Mouse (Mus musculus) MEL-GATA-1-ER (cell line): ENCODE results near the gene Srxn1.
"Not testable (repeated sequence)": the region's sequence is repeated elsewhere in the genome, so short reads cannot be mapped to it uniquely, and the experiment has no call there.

Experiments used
- DNase-seq: peaks from one replicate; pipeline ENCODE4 v3.0.0-alpha.2; 2012; ENCODE audit warnings: low read depth; ENCODE audit errors: extremely low read depth

The Srxn1 gene

DNA sequence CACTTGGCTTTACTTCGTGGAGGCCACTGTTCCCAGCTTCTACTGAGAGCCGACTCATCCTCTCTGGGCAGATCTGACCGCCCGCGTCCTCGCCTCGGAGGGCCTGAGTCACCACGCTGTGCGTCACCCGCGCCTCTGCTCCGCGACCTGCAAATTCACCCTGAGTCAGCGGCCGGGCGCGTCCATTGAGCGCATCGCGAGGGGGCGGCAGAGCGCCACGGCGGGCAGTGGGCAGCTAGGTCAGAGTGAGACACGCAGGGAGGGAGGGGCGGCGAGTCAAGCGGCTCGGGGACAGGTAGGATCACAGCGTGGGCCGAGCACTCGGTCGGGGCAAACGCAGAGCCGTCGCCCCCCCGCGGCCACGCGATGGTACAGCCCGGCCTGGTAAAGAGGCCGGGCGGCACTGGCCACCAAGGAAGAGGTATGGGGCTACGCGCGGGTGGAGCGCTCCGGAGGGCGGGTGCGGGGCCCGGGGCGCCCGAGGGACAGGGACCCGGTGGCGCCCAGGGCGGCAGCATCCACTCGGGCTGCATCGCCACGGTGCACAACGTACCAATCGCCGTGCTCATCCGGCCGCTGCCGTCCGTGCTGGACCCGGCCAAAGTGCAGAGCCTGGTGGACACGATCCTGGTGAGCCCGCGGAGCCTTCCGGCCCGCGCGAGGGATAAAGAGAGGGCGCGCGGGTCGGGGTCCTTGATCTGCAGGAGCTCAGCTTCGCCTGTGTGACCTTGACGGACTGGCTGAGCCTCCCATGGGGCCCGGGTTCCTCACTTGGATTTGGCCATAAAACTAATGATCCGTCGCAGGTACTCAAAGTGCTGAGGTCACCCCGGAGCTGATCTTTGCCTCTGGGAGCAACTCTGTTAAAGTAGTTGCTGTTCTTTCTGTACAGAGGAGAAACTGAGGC is at the start of gene Srxn1:
TSS of gene Srxn1 (plus strand) at position 199 of the 907 bp plus-strand sequence.
- DNase-seq = peak; percentile 60

DNA sequence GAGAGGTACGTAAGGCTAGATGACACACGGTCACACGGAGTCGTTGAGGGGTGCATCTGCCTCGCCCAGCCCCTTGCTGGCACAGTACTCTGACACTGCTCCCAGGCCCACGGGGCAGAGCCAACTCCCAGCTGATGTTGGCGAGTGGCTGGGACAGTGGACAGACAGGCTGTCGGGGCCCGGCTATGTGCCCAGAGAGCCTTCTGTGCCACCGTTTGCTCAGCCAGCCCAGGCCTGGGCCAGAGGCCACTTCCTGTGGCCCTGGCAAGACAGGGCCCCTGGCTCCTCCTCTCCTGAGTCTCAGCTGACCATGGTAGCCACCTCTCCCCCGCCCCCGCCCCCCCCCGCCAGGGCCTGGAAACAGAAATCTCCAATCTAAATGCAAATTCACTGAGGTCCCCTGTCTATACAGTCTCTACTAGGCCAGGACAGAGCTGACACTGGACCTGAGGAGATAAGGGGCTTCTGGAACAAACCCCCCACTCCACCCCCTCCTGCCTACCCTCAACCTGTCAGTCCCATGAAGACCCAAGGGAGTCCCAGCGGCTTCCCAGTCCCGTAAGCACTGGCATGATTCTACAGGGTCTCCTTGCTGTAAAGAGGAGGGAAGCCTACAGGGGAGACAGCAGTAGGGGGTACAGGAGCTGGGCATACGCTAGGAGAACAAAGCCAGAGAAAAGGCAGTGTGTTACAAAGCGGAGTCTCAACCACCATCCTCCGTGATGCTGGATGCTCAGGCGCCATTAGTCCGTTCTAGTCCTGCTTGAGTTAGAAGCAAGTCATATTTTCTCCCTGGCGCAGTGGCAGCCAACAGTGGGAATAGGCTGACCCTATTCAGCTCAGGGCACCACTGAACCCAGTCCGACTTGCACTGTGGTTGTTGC is 48.7 kb upstream of the Srxn1 start:
- no peak for DNase-seq

DNA sequence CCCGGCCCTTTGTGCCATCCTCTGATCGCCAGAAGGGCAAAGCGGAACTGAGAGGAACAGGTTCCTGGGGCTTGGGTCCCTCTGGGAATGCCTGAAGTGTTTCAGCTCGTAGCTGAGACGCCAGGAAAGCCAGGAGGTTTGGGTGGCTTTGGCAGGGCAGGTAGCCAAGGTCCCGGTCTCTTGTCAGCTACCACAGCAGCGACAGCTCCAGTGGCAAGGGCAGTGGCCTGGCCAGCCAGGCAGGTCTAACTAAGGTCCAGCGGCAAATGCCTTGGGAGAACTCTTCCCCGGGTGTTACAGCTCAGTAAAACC is 48.1 kb upstream of the Srxn1 start:
- DNase-seq = no peak

DNA sequence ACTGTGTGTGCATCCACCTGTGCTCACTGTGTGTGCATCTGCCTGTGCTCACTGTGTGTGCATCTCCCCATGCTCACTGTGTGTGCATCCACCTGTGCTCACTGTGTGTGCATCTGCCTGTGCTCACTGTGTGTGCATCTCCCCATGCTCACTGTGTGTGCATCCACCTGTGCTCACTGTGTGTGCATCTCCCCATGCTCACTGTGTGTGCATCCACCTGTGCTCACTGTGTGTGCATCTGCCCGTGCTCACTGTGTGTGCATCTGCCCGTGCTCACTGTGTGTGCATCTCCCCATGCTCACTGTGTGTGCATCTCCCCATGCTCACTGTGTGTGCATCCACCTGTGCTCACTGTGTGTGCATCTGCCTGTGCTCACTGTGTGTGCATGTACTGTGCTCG is 42.5 kb upstream of the Srxn1 start:
- DNase-seq = not testable (repeated sequence)

DNA sequence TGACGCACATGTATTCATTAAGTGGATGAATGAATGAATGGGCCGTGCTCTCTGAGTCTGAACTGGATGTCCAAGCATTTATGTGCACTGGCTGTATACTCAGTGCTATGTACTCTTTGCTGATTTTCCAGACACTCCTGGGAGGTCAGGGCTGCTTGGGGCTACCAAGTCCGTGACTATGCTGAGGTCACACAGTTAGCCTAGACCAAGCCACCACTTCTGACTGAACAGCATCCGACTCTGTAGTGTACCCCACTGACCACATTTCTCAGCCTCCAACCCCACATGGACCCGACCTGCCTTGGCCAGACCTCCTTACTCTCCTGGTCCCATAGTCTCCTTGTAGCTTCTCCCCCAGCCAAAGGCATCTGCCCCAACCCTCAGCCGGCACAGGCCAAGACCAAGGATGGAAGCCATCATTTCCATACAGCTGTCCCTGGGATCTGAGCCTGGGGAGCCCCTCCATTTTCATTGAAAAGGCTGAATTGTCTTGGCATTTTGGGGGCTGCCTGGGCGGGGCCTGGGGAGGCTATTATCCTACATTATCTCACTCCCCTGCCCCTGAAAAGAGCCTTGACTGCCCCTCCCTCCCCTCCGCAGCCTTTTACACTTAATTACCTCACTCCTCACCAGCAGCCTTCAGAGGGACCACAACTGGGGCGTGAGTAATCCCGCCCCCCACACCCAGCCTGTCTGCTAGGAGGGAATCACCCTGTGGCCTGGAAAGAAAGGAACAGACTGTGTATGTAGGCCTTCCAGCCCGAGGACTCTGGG is 36.5 kb upstream of the Srxn1 start:
- no peak for DNase-seq

DNA sequence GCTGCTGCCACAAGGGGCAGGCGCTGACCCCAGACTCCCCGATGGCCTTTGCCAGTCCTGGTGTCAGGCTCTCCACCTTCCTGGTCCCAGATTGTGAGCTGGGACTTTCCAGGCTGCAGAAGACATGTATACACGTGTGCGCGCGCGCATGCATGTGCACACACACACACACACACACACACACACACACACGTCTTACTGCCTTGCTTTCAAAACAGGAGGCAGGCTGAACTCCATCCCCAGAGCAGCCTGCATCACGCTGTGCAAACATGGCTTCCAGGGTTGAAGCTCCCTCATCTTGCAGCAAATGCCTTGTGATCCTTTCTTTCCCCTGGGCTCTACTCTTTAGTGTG is 35.9 kb upstream of the Srxn1 start:
- DNase-seq = no peak

DNA sequence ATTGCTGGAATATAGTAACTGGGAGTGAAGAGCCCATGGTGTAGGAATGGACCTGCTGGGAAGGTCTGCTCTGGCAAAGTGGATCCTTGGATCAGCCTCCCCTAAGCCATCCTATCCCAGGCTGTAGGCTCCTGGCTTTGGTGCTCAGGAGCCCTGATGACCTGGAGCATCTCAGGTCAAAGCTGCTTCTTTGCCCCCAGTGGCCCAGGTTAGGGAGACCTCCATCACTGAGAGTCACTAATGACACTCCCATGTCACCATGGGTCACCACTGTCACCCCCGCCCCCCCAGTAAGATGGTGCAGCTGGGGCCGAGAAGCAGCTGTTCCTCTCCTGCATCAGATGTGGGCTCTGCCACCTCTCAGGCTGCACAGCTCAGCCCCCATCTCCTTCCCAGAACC is 35.4 kb upstream of the Srxn1 start:
- no peak for DNase-seq

DNA sequence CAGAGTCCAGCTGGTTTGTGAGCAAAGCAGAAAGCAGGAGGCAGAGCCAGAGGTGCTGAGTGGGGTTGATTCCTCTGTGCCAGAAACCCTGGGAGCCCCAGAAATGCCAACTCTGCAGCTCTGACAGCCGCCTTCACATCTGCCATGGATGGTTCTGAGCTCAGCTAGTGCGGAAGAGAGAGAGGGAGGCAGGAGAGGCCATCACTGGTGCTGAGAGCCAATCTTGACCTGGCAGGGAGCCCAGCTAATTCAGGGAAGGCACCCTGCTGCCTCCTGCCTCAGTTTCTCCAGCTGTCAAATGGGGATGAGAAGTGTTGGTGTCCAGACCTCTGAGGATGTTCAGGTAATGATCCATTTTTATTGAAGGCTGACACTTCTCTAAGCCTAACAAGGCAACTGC is 30.8 kb upstream of the Srxn1 start:
- DNase-seq = no peak

DNA sequence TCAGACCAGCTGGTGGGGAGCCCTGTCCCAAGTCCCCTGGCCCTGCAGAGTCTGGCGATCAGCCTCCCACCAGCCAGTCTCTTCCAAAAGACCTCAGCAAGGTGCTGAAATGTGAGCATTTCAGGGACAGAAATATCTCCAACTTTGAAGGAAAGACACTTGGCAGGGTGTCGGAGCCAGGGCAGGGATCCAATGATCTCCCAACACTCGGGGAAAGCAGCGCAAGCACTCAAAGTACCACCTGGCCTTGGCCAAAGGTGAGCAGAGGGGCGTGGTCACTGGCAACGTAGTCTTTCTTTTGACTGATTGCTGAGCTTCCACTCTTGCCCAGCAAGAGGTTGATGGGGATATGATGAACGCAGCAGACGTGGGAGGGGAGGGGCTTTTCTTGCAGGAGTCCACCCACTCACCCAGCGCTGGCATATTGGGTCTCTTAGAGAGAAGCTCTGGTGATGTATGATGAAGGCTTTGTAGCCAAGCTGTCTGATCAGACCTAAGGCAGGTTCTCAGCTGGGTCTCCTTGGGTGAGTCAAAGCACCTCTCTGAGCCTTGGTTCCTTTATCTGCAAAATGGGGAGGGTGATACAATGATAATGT is 29.9 kb upstream of the Srxn1 start:
- DNase-seq = no peak

DNA sequence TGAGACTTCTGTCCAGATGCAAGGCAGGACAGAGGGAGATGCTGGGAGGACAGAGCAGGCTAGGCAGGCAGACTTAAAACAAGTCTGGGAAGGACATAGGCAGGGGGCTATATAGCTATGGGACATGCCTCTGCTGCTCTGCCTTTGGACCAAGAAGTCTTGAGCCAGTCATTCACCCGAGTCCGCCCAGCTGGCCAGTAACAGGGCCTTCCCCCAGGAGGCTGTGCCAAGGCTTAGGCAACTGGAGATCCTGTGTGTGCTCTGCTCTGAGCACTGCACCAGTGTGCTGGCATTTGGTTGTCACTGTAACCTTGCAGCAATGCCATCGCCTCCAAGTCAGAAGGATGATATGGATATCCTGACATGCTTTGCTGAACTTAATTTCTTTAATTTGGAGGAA is 28.0 kb upstream of the Srxn1 start:
- DNase-seq = no peak

DNA sequence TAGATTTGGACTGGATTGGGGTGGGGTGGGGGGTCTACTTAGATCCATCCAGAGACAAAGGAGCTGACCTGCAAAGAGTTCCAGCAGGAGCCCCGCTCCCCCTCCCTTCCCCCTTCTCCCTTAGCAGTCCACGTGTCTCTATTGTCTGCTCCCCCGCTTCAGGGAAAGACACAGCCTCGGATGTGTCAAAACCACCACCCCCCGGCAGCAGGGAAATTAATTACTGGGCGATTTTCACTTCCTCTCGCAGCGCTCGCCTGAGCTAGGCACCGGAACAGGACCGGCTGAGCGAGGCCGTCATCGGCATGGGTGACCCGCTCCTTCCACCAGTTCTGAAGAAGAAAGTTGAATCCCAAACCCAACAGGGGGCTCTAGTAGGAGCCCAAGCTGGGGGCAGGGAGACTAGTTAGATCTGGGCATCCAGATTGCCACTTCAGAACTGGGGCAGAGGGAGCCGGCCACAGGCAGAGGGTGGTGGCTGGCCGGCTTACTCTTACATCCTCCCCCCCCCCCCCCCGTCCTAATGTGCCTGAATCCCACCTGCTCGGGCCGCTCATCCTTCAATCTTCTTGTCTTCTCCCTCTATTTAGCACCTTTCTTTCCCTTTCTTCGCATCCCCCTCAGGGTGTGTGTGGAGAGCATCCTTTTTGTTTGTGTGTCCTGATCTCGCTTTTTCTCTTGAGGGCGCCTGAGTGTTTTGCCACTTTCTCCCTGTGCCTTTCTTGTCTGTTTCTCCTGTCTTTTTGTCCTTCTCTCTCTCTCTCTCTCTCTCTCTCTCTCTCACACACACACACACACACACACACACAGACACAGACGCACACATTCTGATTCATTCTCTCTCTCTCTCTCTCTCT is 24.4 kb upstream of the Srxn1 start, which contains the start of gene Scrt2:
TSS of gene Scrt2 (plus strand) at position 845 of the 857 bp plus-strand sequence.
- DNase-seq = no peak

DNA sequence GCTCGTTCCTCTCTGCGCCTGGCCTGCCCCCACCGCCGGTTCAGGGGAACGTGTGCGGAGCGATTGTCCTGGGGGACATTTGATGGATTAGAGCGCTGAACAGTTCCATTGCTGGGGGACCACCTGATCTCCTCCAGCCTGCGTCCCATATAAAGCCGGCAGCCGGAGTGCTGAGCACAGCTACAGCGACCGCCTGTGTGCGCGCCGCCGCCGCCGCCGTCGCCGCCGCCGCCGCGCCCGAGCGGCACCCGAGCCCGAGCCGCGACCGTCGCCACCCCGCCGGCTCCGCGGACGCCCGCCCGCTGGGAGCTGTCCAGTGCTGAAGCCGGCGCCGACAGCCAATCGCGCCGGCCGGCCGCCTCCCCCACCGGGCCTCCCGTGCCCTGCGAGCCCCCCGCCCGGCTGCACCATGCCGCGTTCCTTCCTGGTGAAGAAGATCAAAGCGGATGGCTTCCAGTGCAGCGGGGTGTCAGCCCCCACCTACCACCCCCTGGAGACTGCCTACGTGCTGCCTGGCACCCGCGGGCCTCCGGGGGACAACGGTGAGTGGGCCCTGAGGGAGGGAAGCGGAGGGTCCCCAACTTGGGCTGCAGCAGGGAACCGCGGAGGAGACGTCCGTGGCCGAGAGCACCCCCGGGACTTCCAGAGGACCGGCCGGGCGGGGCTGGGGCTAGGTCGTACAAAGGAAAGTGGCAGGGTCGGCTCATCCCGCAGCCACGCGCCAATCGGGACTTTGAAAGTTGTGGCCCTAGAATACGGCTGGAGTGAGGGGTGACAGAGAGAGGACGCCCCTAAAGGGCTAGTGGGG is 23.5 kb upstream of the Srxn1 start:
- DNase-seq = no peak

DNA sequence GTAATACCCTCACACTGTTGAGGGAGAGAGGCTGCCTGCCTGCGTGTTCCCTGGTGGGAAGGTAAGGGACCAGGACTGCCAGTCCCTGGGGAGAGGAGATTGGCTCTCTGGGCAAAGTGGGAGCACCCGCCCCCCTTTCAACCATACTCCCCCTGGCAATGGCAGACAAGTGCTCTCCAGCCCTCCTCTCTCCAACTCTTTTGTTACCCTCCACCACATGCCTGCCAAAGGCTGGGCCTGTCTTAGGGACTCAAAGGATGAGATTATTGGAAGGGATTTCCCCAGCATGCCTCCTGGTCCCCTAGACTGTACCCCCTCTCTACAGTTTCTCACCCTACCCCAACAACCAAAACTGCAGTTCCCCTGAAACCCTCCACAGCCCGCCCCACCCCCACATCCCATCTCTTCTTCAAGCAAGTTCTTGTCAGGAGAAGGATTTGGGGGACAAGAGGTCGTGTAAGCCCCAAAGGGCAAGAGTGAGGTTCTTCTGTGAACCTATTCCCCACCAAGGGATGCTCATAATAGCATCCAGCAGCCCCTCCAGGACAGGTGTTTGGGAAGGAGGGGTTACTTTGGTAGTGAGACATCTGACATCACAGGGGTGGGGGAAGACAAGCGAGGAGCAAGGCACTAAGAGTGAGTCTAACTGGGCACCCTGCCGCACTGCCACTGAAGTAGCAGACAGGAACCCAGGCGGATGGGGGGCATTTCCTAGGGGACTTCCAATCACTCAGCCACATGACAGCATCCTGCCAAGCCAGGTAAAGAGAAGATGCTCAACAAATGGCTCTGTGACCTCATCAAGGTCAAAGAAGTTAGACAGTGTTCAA is 22.6 kb upstream of the Srxn1 start:
- no peak for DNase-seq

DNA sequence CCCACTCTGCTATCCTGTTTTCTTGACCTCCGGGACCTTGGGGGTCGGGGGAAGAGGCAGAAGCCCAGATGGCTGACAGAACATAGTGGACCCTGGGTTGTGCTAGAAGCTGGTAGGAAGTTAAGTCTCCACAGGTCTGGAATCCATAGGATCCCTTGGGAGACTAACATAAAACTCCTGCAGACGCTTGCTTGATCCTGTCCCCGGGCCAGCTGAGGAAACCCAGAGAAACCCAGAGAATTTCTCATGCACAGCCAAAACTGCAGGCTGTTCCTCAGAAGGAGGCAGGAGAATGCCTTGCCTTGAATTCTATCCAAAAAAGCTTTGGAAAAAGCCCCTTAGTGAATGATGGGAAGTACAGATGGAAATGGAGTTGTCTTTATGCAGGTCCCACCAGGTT is 21.9 kb upstream of the Srxn1 start:
- no peak for DNase-seq

DNA sequence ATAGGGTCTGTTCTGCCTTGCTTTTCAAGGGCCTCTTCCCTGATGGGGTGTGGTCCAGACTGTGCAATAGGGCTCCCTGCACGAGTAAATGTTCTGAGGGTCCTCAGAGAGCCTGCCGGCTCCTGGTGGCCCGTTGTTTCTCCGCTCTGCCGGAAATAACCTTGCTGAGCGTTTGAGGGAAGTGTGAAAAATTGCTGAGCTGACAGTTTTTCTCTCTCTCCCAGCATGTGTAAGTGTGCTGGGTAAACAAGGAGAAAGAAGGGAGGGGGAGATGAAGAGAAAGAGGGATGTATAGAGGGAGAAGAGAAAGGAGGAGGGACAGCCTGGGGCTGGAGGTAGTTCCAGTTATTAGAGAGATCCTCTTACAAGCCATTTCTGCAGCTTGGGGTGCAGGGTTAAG is 21.0 kb upstream of the Srxn1 start:
- no peak for DNase-seq

DNA sequence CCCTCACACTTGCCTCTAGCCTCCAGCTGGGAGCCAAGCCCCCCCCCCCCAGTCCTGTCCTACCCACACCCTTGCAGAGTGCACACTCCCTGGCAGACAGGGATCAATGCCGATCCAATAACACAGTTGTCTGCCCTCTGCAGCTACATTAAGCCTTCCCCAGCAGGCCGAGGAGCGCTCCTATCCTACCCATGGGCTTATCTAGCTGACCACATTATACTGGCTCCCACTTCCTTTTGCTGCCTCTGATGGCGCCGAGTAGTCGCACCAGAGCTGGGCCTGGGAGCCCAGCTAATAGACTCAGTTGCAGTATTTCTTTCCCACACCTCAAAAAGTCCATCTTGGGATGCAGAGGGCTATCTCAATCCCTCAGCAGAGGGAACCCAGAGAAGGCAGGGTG is 19.9 kb upstream of the Srxn1 start:
- peak; percentile 51 for DNase-seq

DNA sequence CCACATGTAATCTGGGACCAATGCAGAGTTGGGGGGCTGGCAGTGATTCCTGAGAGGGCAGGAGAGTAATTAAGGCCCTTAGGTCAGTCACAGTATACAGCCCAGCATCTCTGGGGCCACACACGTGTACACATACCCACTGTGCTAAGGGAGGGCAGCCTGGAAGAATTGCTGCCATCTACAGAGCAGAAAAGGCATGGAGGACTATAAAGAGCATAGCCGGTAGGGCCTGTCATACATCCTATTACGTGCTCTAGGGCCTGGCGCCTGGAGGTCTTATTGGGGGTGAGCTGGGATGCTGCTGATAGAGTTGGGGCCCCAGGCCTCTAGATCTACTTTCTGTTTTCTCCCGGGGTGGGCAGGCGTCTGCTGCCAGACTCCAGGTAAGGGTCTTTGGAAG is 18.9 kb upstream of the Srxn1 start:
- DNase-seq = no peak

DNA sequence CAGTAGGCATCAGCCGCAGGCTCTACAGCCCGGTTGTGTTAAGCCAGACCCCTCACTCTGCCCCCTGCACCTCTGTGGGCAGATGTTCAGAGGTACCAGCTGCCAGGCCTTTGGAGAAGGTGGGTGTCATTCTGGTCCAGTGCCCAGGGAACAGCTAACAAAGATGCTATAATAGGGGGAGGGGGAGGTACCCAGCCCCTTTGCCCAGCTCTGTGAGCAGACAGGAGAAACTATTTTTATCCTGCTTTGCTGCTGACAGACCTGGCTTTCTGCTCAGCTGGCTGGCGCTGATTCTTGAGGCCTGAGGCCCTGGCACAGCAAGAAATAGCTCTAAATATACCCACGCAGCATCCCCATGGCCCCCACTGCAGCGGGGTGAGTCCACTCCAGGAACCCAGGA is 18.2 kb upstream of the Srxn1 start:
- DNase-seq = no peak

DNA sequence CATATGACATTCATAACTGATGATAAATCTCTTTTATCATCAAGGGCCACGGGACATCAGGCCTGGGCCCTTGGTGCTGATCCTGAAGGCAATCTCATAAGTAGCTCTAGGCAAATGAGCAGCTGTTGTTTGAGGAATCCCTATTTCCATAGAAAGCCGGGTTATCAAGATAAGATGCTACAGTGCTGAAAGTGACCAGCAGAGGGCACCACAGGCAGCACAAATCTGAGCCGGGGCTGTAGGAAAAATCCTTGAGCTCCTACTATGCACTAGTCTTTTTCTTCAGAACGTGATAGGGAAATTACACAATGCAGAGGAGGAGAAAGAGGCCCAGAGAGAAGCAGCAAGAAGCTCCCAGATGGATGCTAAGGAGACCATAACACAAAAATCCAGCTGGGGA is 16.2 kb upstream of the Srxn1 start:
- DNase-seq = peak; percentile 11
